ENCODE assay signal across 26 mouse cellular contexts in the genomic region with DNA sequence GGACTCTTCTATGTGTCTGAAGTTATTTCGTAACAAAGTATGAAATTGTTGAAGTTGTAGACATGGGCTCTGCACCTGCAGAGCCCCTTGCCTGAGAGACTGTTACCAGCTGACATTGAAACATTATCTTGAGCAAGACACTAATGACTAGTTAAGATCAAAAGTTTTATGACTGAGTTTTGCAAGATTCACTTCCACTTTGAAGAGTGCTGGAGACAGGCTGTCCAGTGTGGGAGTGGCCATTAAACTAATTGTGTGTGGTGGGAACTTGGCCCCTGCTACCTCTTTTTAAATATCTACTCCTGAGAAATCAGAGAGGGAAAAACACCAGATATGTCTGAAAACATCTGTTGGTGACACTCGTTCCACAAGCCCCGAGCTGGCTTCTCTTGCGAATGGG. TPM values are rescaled to one million over a fixed set of nuclear protein-coding genes. Genes with fewer than 3 reads are reported as not detected.
A peak's percentile ranks its signal among the peaks of the same experiment; 100 is the strongest.
DNase-seq lines count a peak whose midpoint lies in the region; ATAC-seq and TF ChIP-seq lines count a peak whose summit lies in the region.
"Had no signal": no experiment of that assay in that cellular context is flagged by ENCODE, and none has a peak within 500 bp of the region (broad histone marks: within the 10 kb centered on the region; RNA-seq: fewer than 3 reads in every experiment).

No protein-coding gene starts in this region.

- DNase-seq in A20 (ENCODE audit: low read depth, low spot score), result peak; percentile 19
- no peak for DNase-seq in heart, postnatal 4 days
- DNase-seq in left cerebral cortex, postnatal 4 days, result no peak
- DNase-seq: adrenal gland, adult 8-10 months; adrenal gland, postnatal 36 days; B cell, adult 2 months; cerebellum, adult 11-12 months; cerebellum, adult 9-10 months; cerebellum, postnatal 25 days; forebrain, postnatal 0 days; gastrocnemius, postnatal 14 days; heart, postnatal 36 days had no signal

- H3K27me3 ChIP-seq in intestine, embryonic 16.5 days (replicated peaks; ENCODE audit: control insufficient read depth, insufficient read depth, low read length), result no peaks in the 10 kb centered on the region
- H3K27me3 ChIP-seq: hindbrain, embryonic 12.5 days had no signal

- no peak overlapping the region for H3K4me2 ChIP-seq in intestine, embryonic 16.5 days (ENCODE audit: low read depth, low read length)
- H3K4me2 ChIP-seq: embryonic facial prominence, embryonic 13.5 days; forebrain, embryonic 13.5 days; heart, embryonic 13.5 days; hindbrain, embryonic 12.5 days had no signal

- no peaks in the 10 kb centered on the region for H3K9me3 ChIP-seq in intestine, embryonic 16.5 days (ENCODE audit: control insufficient read depth, low read length)
- H3K9me3 ChIP-seq: embryonic facial prominence, embryonic 13.5 days; forebrain, embryonic 13.5 days; G1E; heart, embryonic 13.5 days; hindbrain, embryonic 12.5 days had no signal

- TF ChIP-seq POLR2A in bone marrow macrophage, adult 2 months (IDR thresholded peaks at IDR 0.05; ENCODE audit: borderline replicate concordance, low read depth, low read length), result no peak

- H3K36me3 ChIP-seq in intestine, embryonic 16.5 days (ENCODE audit: control insufficient read depth, insufficient read depth, low read length), result no peaks in the 10 kb centered on the region
- H3K36me3 ChIP-seq: embryonic facial prominence, embryonic 13.5 days; G1E; heart, embryonic 13.5 days; hindbrain, embryonic 12.5 days had no signal

- no peak for TF ChIP-seq CTCF in bone marrow macrophage, adult 2 months (IDR thresholded peaks at IDR 0.05; ENCODE audit: low read depth, low read length)

- H3K27ac ChIP-seq in bone marrow macrophage, adult 2 months (ENCODE audit: insufficient read depth, low read depth, low read length), result peak overlapping the region; percentile 99
- 0 out of 2 replicates have a peak overlapping the region, but pooled peaks have one; percentile 14 for H3K27ac ChIP-seq in intestine, embryonic 16.5 days (ENCODE audit: low read length)
- H3K27ac ChIP-seq: embryonic facial prominence, embryonic 13.5 days; forebrain, embryonic 13.5 days; heart, embryonic 13.5 days; hindbrain, embryonic 12.5 days had no signal

- intact Hi-C loops in left cerebral cortex, postnatal 4 days (cut with DNase I), result loop anchor here (10.0 kb wide), 1 partner anchor 374 kb away; no protein-coding TSS in a partner anchor

- peak overlapping the region; percentile 26 for H3K4me3 ChIP-seq in bone marrow macrophage, adult 2 months (ENCODE audit: insufficient read depth, low read length)
- no peak overlapping the region for H3K4me3 ChIP-seq in intestine, embryonic 16.5 days (ENCODE audit: low read length)
- H3K4me3 ChIP-seq: embryonic facial prominence, embryonic 13.5 days; forebrain, embryonic 13.5 days; heart, embryonic 13.5 days; hindbrain, embryonic 12.5 days had no signal

- no peak overlapping the region for H3K9ac ChIP-seq in intestine, embryonic 16.5 days (ENCODE audit: low read depth, low read length)
- H3K9ac ChIP-seq: embryonic facial prominence, embryonic 13.5 days; forebrain, embryonic 13.5 days; forebrain, postnatal 0 days; heart, embryonic 13.5 days; hindbrain, embryonic 12.5 days had no signal

- WGBS in intestine, embryonic 16.5 days, result 65% methylated on average over 4 of the region's 4 CpGs

- 0 out of 2 replicates have a peak, but pooled peaks have one; percentile 10 for ATAC-seq in intestine, embryonic 16.5 days
- 0 out of 2 replicates have a peak, but pooled peaks have one; percentile 42 for ATAC-seq in monocyte, adult 5-6 weeks (replicated peaks; ENCODE audit: insufficient number of reproducible peaks, low FRiP score, low TSS enrichment, poor library complexity, severe bottlenecking)
- ATAC-seq: CD4-positive, CD25-positive, alpha-beta regulatory T cell, adult 4 months; forebrain, embryonic 13.5 days; forebrain, postnatal 0 days; hindbrain, embryonic 16.5 days had no signal

- peaks cover 79% of the 10 kb centered on the region for H3K4me1 ChIP-seq in bone marrow macrophage, adult 2 months (ENCODE audit: control insufficient read depth, insufficient read depth, low read length)
- H3K4me1 ChIP-seq in intestine, embryonic 16.5 days (ENCODE audit: control insufficient read depth, insufficient read depth, low read length), result peaks cover 6% of the 10 kb centered on the region; the same call in 1 of the 2 replicates
- H3K4me1 ChIP-seq: hindbrain, embryonic 12.5 days had no signal

RNA-seq across cellular contexts. Expression of a gene that starts 5.1 kb away (rescaled TPM):
- 3,378 and 3,910 TPM in 2 replicates for polyA plus RNA-seq in bone marrow macrophage, adult 2 months (2012; ENCODE audit: insufficient read depth, insufficient read length, missing spikeins)
- polyA plus RNA-seq in intestine, embryonic 16.5 days (2015; fragmentation: Nextera tagmentation; extraction: Ambion mirVana), result 0.12 and 0.15 TPM in 2 replicates
- 0.68 TPM in 1 of 3 replicates, not detected in the others for total RNA-seq in monocyte, adult 5-6 weeks (2017)
- under 1 TPM; 0.55 to 0.63 TPM for total RNA-seq in heart, postnatal 4 days (2021)
- under 1 TPM; 0.40 to 0.87 TPM for total RNA-seq in left cerebral cortex, postnatal 4 days (2021)

RNA-seq across cellular contexts. Expression of a gene that starts 42.4 kb away (rescaled TPM):
- 27.5 and 33.2 TPM in 2 replicates for polyA plus RNA-seq in bone marrow macrophage, adult 2 months (2012; ENCODE audit: insufficient read depth, insufficient read length, missing spikeins)
- polyA plus RNA-seq in intestine, embryonic 16.5 days (2015; fragmentation: Nextera tagmentation; extraction: Ambion mirVana), result 69.1 and 74.4 TPM in 2 replicates
- total RNA-seq in monocyte, adult 5-6 weeks (2017), result 35.9 to 63.9 TPM (median 48.0 TPM) in 3 replicates
- total RNA-seq in heart, postnatal 4 days (2021), result 10 to 100 TPM; 33.4 to 43.2 TPM
- total RNA-seq in left cerebral cortex, postnatal 4 days (2021), result 10 to 100 TPM; 36.3 to 36.6 TPM

RNA-seq across cellular contexts. Expression of a gene that starts 44.6 kb away (rescaled TPM):
- not detected in 2 replicates for polyA plus RNA-seq in bone marrow macrophage, adult 2 months (2012; ENCODE audit: insufficient read depth, insufficient read length, missing spikeins)
- polyA plus RNA-seq in intestine, embryonic 16.5 days (2015; fragmentation: Nextera tagmentation; extraction: Ambion mirVana), result not detected in 2 replicates
- not detected in 3 replicates for total RNA-seq in monocyte, adult 5-6 weeks (2017)
- total RNA-seq in heart, postnatal 4 days (2021), result not detected
- not detected for total RNA-seq in left cerebral cortex, postnatal 4 days (2021)
- total RNA-seq: adrenal gland, postnatal 36 days; forebrain, postnatal 0 days; gastrocnemius, adult 18-20 months; gastrocnemius, postnatal 14 days; heart, adult 8-10 months; heart, postnatal 36 days had no signal
- polyA plus RNA-seq: brain, embryonic 14.5 days; CD4-positive, CD25-positive, alpha-beta regulatory T cell, adult 4 months; embryonic facial prominence, embryonic 13.5 days; forebrain, embryonic 13.5 days; forebrain, postnatal 0 days; G1E; heart, embryonic 13.5 days; heart, postnatal 0 days; hindbrain, embryonic 12.5 days; hindbrain, embryonic 16.5 days had no signal

RNA-seq across cellular contexts. Expression of a gene that starts 56.5 kb away (rescaled TPM):
- polyA plus RNA-seq in bone marrow macrophage, adult 2 months (2012; ENCODE audit: insufficient read depth, insufficient read length, missing spikeins), result not detected in 2 replicates
- not detected in 2 replicates for polyA plus RNA-seq in intestine, embryonic 16.5 days (2015; fragmentation: Nextera tagmentation; extraction: Ambion mirVana)
- total RNA-seq in monocyte, adult 5-6 weeks (2017), result not detected in 3 replicates
- total RNA-seq in heart, postnatal 4 days (2021), result not detected
- not detected for total RNA-seq in left cerebral cortex, postnatal 4 days (2021)
- total RNA-seq: adrenal gland, postnatal 36 days; forebrain, postnatal 0 days; G1E; gastrocnemius, adult 18-20 months; gastrocnemius, postnatal 14 days; heart, adult 8-10 months; heart, postnatal 36 days had no signal
- polyA plus RNA-seq: brain, embryonic 14.5 days; CD4-positive, CD25-positive, alpha-beta regulatory T cell, adult 4 months; embryonic facial prominence, embryonic 13.5 days; forebrain, embryonic 13.5 days; forebrain, postnatal 0 days; G1E; heart, embryonic 13.5 days; heart, postnatal 0 days; hindbrain, embryonic 12.5 days; hindbrain, embryonic 16.5 days had no signal
